Mouse (Mus musculus) layer of hippocampus, postnatal 36 days (tissue): ENCODE data around the gene Mtrf1l. TPM values are rescaled to one million over a fixed set of nuclear protein-coding genes. Genes with fewer than 3 reads are reported as not detected.

ENCODE experiments used
- DNase-seq, 2 experiments: peaks; one replicate each; pipeline ENCODE4 v3.0.0; 2022
- total RNA-seq, 2 experiments: library from RNA; stranded (reverse); gene quantifications; 2 replicates each; pipeline ENCODE4 v1.2.3; 2021

The Mtrf1l gene
- 10 to 100 TPM in 1 of 2 experiments, 1 to 10 TPM in 1; 9.7 to 14.8 TPM for total RNA-seq

- peak; percentile 94 to 96 for DNase-seq
Observed at GRCm38 (mm10) chr10:5823740-5824491, at the start of gene Mtrf1l. Mtrf1l (minus strand) TSS chr10:5823910.

- no peak for DNase-seq
Observed at GRCm38 (mm10) chr10:5871081-5871480, 47.4 kb upstream of the Mtrf1l start.

GRCm38 (mm10) chr10:5867981-5868552 is 44.4 kb upstream of the Mtrf1l start:
- DNase-seq: peak in 1 of 2 experiments; percentile 29

GRCm38 (mm10) chr10:5865996-5866395 is 42.3 kb upstream of the Mtrf1l start:
- no peak for DNase-seq

GRCm38 (mm10) chr10:5862669-5863068 is 39.0 kb upstream of the Mtrf1l start:
- DNase-seq: no peak

DNA sequence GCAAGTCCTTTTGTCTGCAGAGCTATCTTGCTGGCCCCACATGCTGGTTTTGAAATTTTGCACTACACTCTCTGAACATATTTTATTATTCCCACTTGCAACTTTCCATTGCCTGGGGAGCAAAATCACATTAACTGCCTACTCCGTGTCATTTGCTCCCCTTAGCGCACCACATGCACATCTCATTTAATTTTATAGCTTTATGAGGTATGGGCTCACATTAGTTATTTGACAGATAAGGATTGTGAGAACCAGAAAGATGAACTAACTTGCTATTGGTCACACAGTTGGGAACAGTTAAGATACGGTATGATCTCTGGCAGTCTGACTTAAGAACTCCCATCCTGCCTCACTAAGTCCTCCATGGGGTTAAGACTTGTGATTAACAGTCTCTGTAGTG is 37.1 kb upstream of the Mtrf1l start:
- no peak for DNase-seq

DNA sequence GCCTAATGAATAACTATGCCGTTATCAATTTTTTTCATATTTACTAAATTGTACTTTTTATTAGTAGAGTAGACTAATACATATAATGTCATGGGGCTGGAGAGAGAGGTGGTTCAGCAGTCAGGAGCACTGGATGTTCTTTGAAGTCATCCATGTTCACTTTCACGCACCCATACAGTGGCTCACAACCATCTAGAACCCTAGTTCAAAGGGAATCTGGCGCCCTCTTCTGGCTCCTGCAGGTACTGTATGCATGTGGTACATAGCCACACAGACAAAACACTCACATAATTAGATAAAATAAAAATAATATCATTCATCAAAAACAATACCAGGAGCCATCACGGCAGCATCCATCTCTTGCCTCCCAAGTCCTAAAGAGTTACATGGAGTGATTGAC is 36.0 kb upstream of the Mtrf1l start:
- DNase-seq: no peak

DNA sequence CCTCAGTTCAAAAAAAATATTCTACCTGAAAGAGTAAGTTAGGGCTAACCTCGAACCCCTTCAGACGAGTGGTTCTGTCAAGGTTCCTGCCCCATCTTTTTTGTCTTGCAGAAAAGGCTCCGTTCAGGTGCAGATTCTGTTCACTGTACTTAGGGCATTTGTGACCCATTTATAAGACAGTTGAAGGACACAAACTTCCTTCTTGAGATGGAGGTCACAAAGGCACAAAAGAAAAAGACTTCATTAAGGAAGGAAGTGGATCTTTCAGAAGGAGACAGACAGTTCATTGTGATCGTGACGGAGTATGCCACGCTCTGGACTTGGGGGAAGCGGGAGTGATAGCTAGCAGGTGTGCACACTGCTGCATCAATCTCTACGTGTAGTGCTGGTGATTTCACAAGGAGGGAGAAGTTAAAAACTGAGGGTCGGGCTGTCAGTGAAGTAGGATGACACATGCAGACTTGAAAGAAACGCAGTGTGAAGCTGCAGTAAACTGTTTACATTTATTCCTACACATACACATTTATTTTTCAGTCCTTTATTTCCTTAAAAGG is 34.4 kb upstream of the Mtrf1l start:
- DNase-seq: no peak

- DNase-seq: no peak
Observed at GRCm38 (mm10) chr10:5853290-5853868, 29.7 kb upstream of the Mtrf1l start.

GRCm38 (mm10) chr10:5846939-5847338 is 23.2 kb upstream of the Mtrf1l start:
- no peak for DNase-seq

DNA sequence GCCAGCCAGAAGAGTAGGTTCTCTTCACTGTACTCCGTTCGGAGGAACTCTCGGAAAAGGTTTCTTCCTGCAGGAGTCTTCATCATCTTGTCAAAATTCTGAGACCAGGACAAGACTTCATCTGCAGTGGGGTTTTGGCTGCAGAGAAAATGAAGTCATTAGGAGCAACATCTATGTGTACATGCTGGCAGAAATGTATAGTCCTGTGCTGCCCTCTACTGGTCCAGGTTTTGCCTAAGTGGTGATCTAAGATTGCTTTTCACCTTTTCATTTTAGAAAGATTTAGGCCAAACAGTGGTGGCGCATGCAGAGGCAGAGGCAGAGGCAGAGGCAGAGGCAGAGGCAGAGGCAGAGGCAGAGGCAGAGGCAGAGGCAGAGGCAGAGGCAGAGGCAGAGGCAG is 17.7 kb upstream of the Mtrf1l start:
- no peak for DNase-seq

- DNase-seq: no peak
Observed at GRCm38 (mm10) chr10:5826336-5827025, 2.8 kb upstream of the Mtrf1l start.

DNA sequence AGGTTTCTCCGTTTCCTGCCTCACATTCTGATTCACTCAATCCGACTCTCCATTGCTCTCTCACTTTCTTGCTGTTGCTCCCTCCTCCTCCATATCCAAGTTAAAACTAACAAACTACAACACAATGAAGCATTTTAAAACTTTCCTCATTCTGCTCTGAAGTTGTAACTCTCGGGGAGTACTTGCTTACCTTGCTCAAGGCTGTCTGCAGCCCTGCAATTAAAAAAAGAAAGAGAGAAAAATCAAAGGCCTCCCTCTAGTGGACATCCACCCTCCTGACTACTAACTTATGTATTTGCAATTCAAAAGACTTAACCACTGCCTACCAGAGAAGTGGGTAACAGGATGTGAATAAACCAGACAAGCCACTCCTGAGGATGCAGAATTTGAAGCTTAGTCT is 1.1 kb upstream of the Mtrf1l start:
- DNase-seq: no peak

DNA sequence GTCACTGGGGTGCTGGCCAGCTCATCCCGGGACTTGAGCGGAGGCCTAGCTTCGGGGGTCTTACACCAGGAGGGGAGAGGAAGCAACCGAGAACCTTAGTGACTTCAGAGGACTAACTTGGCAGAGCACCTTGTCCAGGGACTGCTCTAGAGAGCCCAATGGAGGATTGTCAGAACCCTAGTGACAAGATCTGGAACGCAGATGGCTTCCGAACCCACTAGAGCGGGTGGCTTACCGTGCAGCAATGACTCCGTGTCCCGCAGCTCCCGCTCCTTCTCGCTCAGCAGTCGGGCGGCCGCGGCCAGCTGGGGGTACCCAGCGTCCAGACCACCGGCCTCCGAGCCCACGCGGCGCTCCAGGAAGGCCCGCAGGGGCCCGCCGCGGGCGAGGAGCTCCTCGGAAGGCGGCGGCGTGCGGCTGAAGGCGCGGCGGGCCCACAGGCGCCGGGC is 395 bp downstream of the Mtrf1l start:
- DNase-seq: peak; percentile 21 to 28

DNA sequence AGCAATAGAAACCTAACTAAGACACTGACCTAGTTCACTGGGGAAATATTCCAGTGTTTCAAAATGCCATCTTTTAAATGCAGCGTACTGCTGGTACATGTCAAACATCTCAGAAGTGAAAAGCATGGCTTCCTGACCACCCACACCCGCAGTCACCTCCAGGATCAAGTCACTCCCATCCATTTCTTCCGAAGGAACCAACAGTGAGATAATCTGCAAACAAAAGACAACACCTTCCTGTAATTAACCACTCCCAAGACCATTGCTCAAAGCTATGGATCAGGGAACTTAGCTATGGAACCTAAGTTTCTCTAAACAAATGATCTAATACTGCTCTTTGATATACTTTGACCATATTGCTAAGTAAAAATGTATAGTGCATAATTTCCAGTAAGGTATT is 4.9 kb downstream of the Mtrf1l start:
- no peak for DNase-seq

- no peak for DNase-seq
Observed at GRCm38 (mm10) chr10:5815968-5816367, 7.7 kb downstream of the Mtrf1l start.

DNA sequence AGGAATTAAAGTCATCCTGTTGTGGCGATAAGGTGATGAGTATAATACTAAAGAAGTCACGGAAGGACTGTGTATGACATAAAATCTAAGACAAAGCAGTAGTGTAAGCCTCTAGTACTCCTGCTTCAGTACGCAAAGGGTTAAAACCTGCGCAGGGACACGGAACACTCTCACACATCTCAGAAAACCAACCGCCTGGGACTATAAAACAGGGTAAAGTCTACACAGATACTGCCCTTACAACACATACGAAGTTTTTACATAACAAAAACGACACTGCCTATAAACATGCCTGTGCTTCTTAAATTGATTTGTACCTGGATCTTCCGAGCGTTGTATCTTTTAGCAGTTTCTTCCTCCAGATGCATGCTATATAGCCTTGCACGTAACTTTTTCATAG is 10.0 kb downstream of the Mtrf1l start:
- no peak for DNase-seq

- DNase-seq: no peak
Observed at GRCm38 (mm10) chr10:5807683-5808082, 16.0 kb downstream of the Mtrf1l start.

- no peak for DNase-seq
Observed at GRCm38 (mm10) chr10:5806996-5807395, 16.7 kb downstream of the Mtrf1l start.

DNA sequence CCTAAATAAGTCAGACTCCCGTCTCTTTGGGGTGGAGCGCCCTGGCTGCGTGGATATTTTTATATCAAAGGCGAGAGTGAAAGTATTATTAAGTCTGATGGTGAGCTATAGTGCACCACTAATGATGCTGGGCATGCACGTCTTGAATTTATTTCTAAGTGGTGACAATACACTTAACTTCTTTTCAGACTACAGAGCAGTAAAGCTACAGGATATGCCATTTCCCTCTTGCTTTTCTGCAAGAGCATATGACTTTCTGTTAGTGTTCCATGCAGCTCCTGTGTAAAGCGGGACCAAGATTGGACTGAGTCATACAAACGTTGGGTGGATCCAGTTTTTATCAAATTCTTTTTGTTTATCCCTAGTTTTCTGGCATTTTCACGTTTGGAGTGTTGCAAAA is 17.3 kb downstream of the Mtrf1l start:
- no peak for DNase-seq

- peak; percentile 93 to 94 for DNase-seq
Observed at GRCm38 (mm10) chr10:5805731-5806307, 17.9 kb downstream of the Mtrf1l start.

DNA sequence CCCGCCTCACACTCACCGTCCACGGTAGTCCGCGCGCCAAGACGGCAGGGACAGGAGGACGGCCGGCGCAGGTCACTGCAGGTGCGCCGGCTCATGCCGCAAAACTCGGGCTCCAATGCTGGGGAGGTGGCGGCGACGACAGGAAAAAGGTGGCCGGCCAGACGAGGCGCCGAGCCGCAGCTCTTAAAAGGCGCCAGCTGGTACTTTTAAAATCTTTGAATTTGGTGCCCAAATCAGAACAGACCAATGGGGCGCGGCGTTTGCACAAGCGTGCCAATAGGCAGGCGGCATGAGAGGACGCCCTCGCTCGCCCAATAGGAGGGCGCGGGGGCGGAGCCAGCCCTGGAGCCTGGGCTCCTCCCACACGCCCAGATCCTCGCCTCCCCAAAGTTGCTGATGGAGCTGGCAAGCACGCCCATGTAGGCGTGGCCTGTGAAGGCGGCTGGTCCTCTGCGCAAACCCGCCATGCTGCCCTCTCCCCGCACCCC is 18.4 kb downstream of the Mtrf1l start, which contains the start of gene Fbxo5:
Fbxo5 (minus strand) TSS at position 358 of the 488 bp plus-strand sequence.
- DNase-seq: peak; percentile 98 to 99
